Mouse (Mus musculus): Measurements from ENCODE around the gene Ermp1. TPM values are rescaled to one million over a fixed set of nuclear protein-coding genes. Genes with fewer than 3 reads are reported as not detected.
A peak's percentile ranks its signal among the peaks of the same experiment; 100 is the strongest.
"Not testable (repeated sequence)": the region's sequence is repeated elsewhere in the genome, so short reads cannot be mapped to it uniquely, and the experiment has no call there.

Gene Ermp1
- total RNA-seq, 2 experiments from 2014 or later: 21.3 to 25.6 TPM

- no peak for ATAC-seq (replicated peaks; ENCODE audit: low FRiP score, poor library complexity, severe bottlenecking)
Observed at GRCm38 (mm10) chr19:29608212-29608611, 40.0 kb downstream of the Ermp1 start.

- ATAC-seq (replicated peaks; ENCODE audit: low FRiP score, poor library complexity, severe bottlenecking): no peak
Observed at GRCm38 (mm10) chr19:29607521-29607920, 40.7 kb downstream of the Ermp1 start.

- no peak for ATAC-seq (replicated peaks; ENCODE audit: low FRiP score, poor library complexity, severe bottlenecking)
Observed at GRCm38 (mm10) chr19:29604653-29605052, 43.6 kb downstream of the Ermp1 start.

- no peak for ATAC-seq (replicated peaks; ENCODE audit: low FRiP score, poor library complexity, severe bottlenecking)
Observed at GRCm38 (mm10) chr19:29603548-29604353, 44.5 kb downstream of the Ermp1 start.

GRCm38 (mm10) chr19:29598981-29599380, 49.2 kb downstream of the Ermp1 start:
- ATAC-seq (replicated peaks; ENCODE audit: low FRiP score, poor library complexity, severe bottlenecking): no peak

- peak; percentile 73 for ATAC-seq (replicated peaks; ENCODE audit: low FRiP score, poor library complexity, severe bottlenecking)
Observed at GRCm38 (mm10) chr19:29596985-29597384, 51.2 kb downstream of the Ermp1 start.

- ATAC-seq (replicated peaks; ENCODE audit: low FRiP score, poor library complexity, severe bottlenecking): no peak
Observed at GRCm38 (mm10) chr19:29596276-29596675, 51.9 kb downstream of the Ermp1 start.

- ATAC-seq (replicated peaks; ENCODE audit: low FRiP score, poor library complexity, severe bottlenecking): not testable (repeated sequence)
Observed at GRCm38 (mm10) chr19:29593783-29594182, 54.4 kb downstream of the Ermp1 start.

- ATAC-seq (replicated peaks; ENCODE audit: low FRiP score, poor library complexity, severe bottlenecking): no peak
Observed at GRCm38 (mm10) chr19:29583734-29584133, 64.5 kb downstream of the Ermp1 start.

- ATAC-seq (replicated peaks; ENCODE audit: low FRiP score, poor library complexity, severe bottlenecking): no peak
Observed at GRCm38 (mm10) chr19:29582439-29582838, 65.8 kb downstream of the Ermp1 start.

GRCm38 (mm10) chr19:29566512-29566911, 81.7 kb downstream of the Ermp1 start:
- no peak for ATAC-seq (replicated peaks; ENCODE audit: low FRiP score, poor library complexity, severe bottlenecking)

GRCm38 (mm10) chr19:29563258-29563779, 84.9 kb downstream of the Ermp1 start:
- peak; percentile 70 for ATAC-seq (replicated peaks; ENCODE audit: low FRiP score, poor library complexity, severe bottlenecking)

GRCm38 (mm10) chr19:29562603-29563002, 85.6 kb downstream of the Ermp1 start:
- no peak for ATAC-seq (replicated peaks; ENCODE audit: low FRiP score, poor library complexity, severe bottlenecking)

- ATAC-seq (replicated peaks; ENCODE audit: low FRiP score, poor library complexity, severe bottlenecking): no peak
Observed at GRCm38 (mm10) chr19:29562166-29562565, 86.0 kb downstream of the Ermp1 start.

Other genes with a start within 250 kb of the Ermp1 start
- 4.0 TPM in 1 of 2 replicates, not detected in the other for gene Pdcd1lg2, start 237.5 kb downstream of the Ermp1 start, total RNA-seq (2015; ENCODE audit: low replicate concordance)
- 1.0 TPM in 1 of 2 replicates, not detected in the other for gene Pdcd1lg2, start 237.5 kb downstream of the Ermp1 start, total RNA-seq (2017; ENCODE audit: low replicate concordance)
- 4.3 and 5.9 TPM in 2 replicates for gene Ric1, start 126.1 kb downstream of the Ermp1 start, total RNA-seq (2015; ENCODE audit: low replicate concordance)
- 1.9 and 2.3 TPM in 2 replicates for gene Ric1, start 126.1 kb downstream of the Ermp1 start, total RNA-seq (2017; ENCODE audit: low replicate concordance)
- not detected in 2 replicates for gene Mlana, start 49.4 kb upstream of the Ermp1 start, total RNA-seq (2015; ENCODE audit: low replicate concordance)
- not detected in 2 replicates for gene Mlana, start 49.4 kb upstream of the Ermp1 start, total RNA-seq (2017; ENCODE audit: low replicate concordance)
- gene 9930021J03Rik, start 157.6 kb upstream of the Ermp1 start, total RNA-seq (2015; ENCODE audit: low replicate concordance): 8.4 and 12.3 TPM in 2 replicates
- gene 9930021J03Rik, start 157.6 kb upstream of the Ermp1 start, total RNA-seq (2017; ENCODE audit: low replicate concordance): 13.5 and 23.8 TPM in 2 replicates
- 5.9 and 11.5 TPM in 2 replicates for gene Ranbp6, start 164.6 kb upstream of the Ermp1 start, total RNA-seq (2015; ENCODE audit: low replicate concordance)
- gene Ranbp6, start 164.6 kb upstream of the Ermp1 start, total RNA-seq (2017; ENCODE audit: low replicate concordance): 12.5 and 17.1 TPM in 2 replicates

All from erythroid progenitor cell, adult 5-6 weeks (primary cell).